11 mouse cellular contexts compared by ENCODE assay signal in genomic region chrX:65734577-65734976, GRCm38 (mm10).
DNase-seq lines count a peak whose midpoint lies in the region; ATAC-seq and TF ChIP-seq lines count a peak whose summit lies in the region.
"Had no signal": no experiment of that assay in that cellular context is flagged by ENCODE, and none has a peak within 500 bp of the region (broad histone marks: within the 10 kb centered on the region; RNA-seq: fewer than 3 reads in every experiment).

No protein-coding gene starts in this region.

- TF ChIP-seq CTCF in gastrocnemius, adult 2 months (IDR thresholded peaks at IDR 0.05) = peak; percentile 55

- H3K4me3 ChIP-seq in gastrocnemius, adult 2 months = no peak overlapping the region
- no peak overlapping the region for H3K4me3 ChIP-seq in midbrain, embryonic 14.5 days (replicated peaks; ENCODE audit: low read depth, low read length)
- H3K4me3 ChIP-seq in midbrain, embryonic 13.5 days (replicated peaks) = no peak overlapping the region
- H3K4me3 ChIP-seq in limb, embryonic 14.5 days (replicated peaks; ENCODE audit: low read length) = no peak overlapping the region
- no peak overlapping the region for H3K4me3 ChIP-seq in midbrain, embryonic 15.5 days
- H3K4me3 ChIP-seq: embryonic facial prominence, embryonic 15.5 days; stomach, embryonic 15.5 days had no signal

- TF ChIP-seq POLR2A in limb, embryonic 14.5 days (IDR thresholded peaks at IDR 0.05; ENCODE audit: borderline replicate concordance, extremely low read depth, insufficient read depth, insufficient read length) = no peak

- ATAC-seq in midbrain, embryonic 14.5 days (ENCODE audit: low FRiP score, low TSS enrichment) = no peak
- ATAC-seq in midbrain, embryonic 13.5 days = no peak
- ATAC-seq in limb, embryonic 14.5 days (ENCODE audit: low FRiP score, low read depth) = no peak
- ATAC-seq in midbrain, embryonic 15.5 days (replicated peaks) = no peak

- intact Hi-C loops in gastrocnemius, adult 2 months (cut with DNase I) = no loop called here

- H3K36me3 ChIP-seq in midbrain, embryonic 14.5 days (ENCODE audit: control insufficient read depth, insufficient read depth, low read length) = no peaks in the 10 kb centered on the region
- H3K36me3 ChIP-seq in midbrain, embryonic 13.5 days = no peaks in the 10 kb centered on the region
- H3K36me3 ChIP-seq in limb, embryonic 14.5 days (ENCODE audit: control insufficient read depth, insufficient read depth, low read length) = no peaks in the 10 kb centered on the region
- H3K36me3 ChIP-seq in midbrain, embryonic 15.5 days (replicated peaks) = no peaks in the 10 kb centered on the region
- H3K36me3 ChIP-seq: embryonic facial prominence, embryonic 15.5 days; G1E; stomach, embryonic 15.5 days had no signal

- H3K27ac ChIP-seq in gastrocnemius, adult 2 months = no peak overlapping the region
- H3K27ac ChIP-seq in midbrain, embryonic 14.5 days (replicated peaks; ENCODE audit: low read depth, low read length) = no peak overlapping the region
- no peak overlapping the region for H3K27ac ChIP-seq in midbrain, embryonic 13.5 days
- no peak overlapping the region for H3K27ac ChIP-seq in limb, embryonic 14.5 days (replicated peaks; ENCODE audit: low read depth, low read length)
- H3K27ac ChIP-seq in midbrain, embryonic 15.5 days = no peak overlapping the region
- H3K27ac ChIP-seq: embryonic facial prominence, embryonic 15.5 days; stomach, embryonic 15.5 days had no signal

- H3K27me3 ChIP-seq in midbrain, embryonic 14.5 days (ENCODE audit: control insufficient read depth, insufficient read depth, low read length) = no peaks in the 10 kb centered on the region
- no peaks in the 10 kb centered on the region for H3K27me3 ChIP-seq in midbrain, embryonic 13.5 days
- no peaks in the 10 kb centered on the region for H3K27me3 ChIP-seq in limb, embryonic 14.5 days (ENCODE audit: control insufficient read depth, insufficient read depth, low read length)
- no peaks in the 10 kb centered on the region for H3K27me3 ChIP-seq in midbrain, embryonic 15.5 days (replicated peaks)
- H3K27me3 ChIP-seq: embryonic facial prominence, embryonic 15.5 days; stomach, embryonic 15.5 days had no signal

- no peak overlapping the region for H3K4me2 ChIP-seq in midbrain, embryonic 14.5 days (ENCODE audit: low read length)
- no peak overlapping the region for H3K4me2 ChIP-seq in midbrain, embryonic 13.5 days (replicated peaks)
- no peak overlapping the region for H3K4me2 ChIP-seq in limb, embryonic 14.5 days (replicated peaks; ENCODE audit: low read depth, low read length, severe bottlenecking)
- H3K4me2 ChIP-seq in midbrain, embryonic 15.5 days = no peak overlapping the region
- H3K4me2 ChIP-seq: embryonic facial prominence, embryonic 15.5 days; stomach, embryonic 15.5 days had no signal

- H3K9me3 ChIP-seq in midbrain, embryonic 14.5 days (ENCODE audit: control insufficient read depth, low read length) = no peaks in the 10 kb centered on the region
- H3K9me3 ChIP-seq in midbrain, embryonic 13.5 days = no peaks in the 10 kb centered on the region
- no peaks in the 10 kb centered on the region for H3K9me3 ChIP-seq in limb, embryonic 14.5 days (ENCODE audit: control insufficient read depth, low read length)
- H3K9me3 ChIP-seq in midbrain, embryonic 15.5 days = no peaks in the 10 kb centered on the region
- H3K9me3 ChIP-seq: embryonic facial prominence, embryonic 15.5 days; G1E; stomach, embryonic 15.5 days had no signal

- DNase-seq in gastrocnemius, adult 2 months = no peak
- DNase-seq in gastrocnemius, adult 18-20 months (ENCODE audit: low spot score) = no peak
- DNase-seq in midbrain, embryonic 14.5 days = peak; percentile 76
- DNase-seq in brain, adult 2 months (ENCODE audit: low read depth, low spot score) = peak; percentile 36
- peak; percentile 35 for DNase-seq in limb, embryonic 14.5 days (ENCODE audit: low spot score)
- no peak for DNase-seq in heart, adult 9 months (ENCODE audit: low spot score in 2 of 2)

- H3K9ac ChIP-seq in midbrain, embryonic 14.5 days (replicated peaks; ENCODE audit: low read length) = no peak overlapping the region
- no peak overlapping the region for H3K9ac ChIP-seq in midbrain, embryonic 13.5 days (replicated peaks)
- H3K9ac ChIP-seq in limb, embryonic 14.5 days (ENCODE audit: low read depth, low read length, severe bottlenecking) = no peak overlapping the region
- no peak overlapping the region for H3K9ac ChIP-seq in midbrain, embryonic 15.5 days
- H3K9ac ChIP-seq: embryonic facial prominence, embryonic 15.5 days; stomach, embryonic 15.5 days had no signal

- H3K4me1 ChIP-seq in midbrain, embryonic 14.5 days (ENCODE audit: control insufficient read depth, insufficient read depth, low read length) = no peaks in the 10 kb centered on the region
- H3K4me1 ChIP-seq in midbrain, embryonic 13.5 days (replicated peaks) = no peaks in the 10 kb centered on the region
- H3K4me1 ChIP-seq in limb, embryonic 14.5 days (ENCODE audit: control insufficient read depth, insufficient read depth, low read length) = no peaks in the 10 kb centered on the region
- no peaks in the 10 kb centered on the region for H3K4me1 ChIP-seq in midbrain, embryonic 15.5 days
- H3K4me1 ChIP-seq: embryonic facial prominence, embryonic 15.5 days; stomach, embryonic 15.5 days had no signal

Comparison
In these comparisons a context has a peak if more than half of its experiments do, and no peak if none do; other contexts are left out.
1. DNase-seq: peak in midbrain, embryonic 14.5 days (single experiment), brain, adult 2 months (single experiment) and limb, embryonic 14.5 days (single experiment); none in gastrocnemius, adult 2 months (single experiment), gastrocnemius, adult 18-20 months (single experiment) and heart, adult 9 months (0 of 2).